Mouse (Mus musculus) brain, adult 10 weeks (tissue): ENCODE measurements around the gene Gtsf2. TPM values are rescaled to one million over a fixed set of nuclear protein-coding genes. Genes with fewer than 3 reads are reported as not detected.

ENCODE experiments used
- polyA plus RNA-seq: library from polyadenylated mRNA; stranded (reverse); fragments of 350-450 nt; fragmentation: Illumina TruSeq; extraction: RNeasy Lipid Tissue Mini Kit (QIAGEN cat#74804); gene quantifications from one replicate; pipeline ENCODE4 v1.2.3, GENCODE M21; 2015; ENCODE audit warnings: low read depth, low replicate concordance

The Gtsf2 gene
- polyA plus RNA-seq, result not detected

DNA sequence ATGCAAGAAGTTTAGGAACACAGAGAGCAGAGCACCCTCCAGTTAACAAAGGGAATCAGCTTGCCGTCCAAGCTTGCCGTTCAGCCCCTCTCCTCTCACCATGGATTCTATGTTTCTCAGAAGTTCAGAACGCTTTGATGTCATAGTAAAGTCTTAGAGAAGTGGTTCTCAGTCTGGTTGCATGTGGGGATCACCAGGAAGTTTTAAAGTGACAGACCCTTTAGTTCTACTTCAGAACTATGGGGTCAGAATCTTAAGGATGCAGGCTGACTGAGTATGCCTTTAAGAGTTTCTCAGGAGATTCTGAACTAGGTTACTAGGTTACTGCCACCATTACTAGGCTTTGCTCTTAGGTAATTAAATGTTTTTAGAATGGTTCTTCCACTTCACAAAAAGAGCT lies at the start of gene Gtsf2:
TSS of gene Gtsf2 (minus strand) at position 101 of the 400 bp plus-strand sequence.

GRCm38 (mm10) chr15:103453551-103454218 lies 5.4 kb upstream of the Gtsf2 start, which contains the start of gene Nckap1l:
Gene Nckap1l, plus strand, starts transcription at chr15:103453794.

DNA sequence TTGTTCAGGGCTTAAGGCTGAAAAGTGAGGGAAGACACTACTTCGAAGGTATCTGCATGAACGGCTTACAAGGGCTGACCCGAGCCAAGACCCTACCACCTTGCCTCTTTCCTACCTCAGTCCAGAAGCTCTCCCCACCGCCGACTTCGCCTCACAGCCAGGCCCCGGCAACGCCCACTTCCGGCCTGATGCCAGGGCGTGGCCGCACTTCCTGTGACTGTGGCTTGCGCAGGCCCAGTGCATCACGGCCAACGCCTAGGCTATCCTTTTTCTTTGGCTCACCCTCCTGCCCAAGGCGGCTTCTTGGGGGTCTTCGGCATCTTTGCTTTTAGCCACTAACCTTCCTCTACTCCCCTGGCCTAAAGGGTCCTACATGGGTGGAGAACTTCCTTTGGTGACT lies 18.0 kb downstream of the Gtsf2 start, which contains the start of gene Gtsf1:
TSS of gene Gtsf1 (minus strand) at position 230 of the 400 bp plus-strand sequence.

Other genes starting within 250 kb of the Gtsf2 start
- gene Cbx5, start 208.7 kb downstream of the Gtsf2 start, polyA plus RNA-seq, result 110 TPM
- gene Hnrnpa1, start 208.0 kb downstream of the Gtsf2 start, polyA plus RNA-seq, result 296 TPM
- not detected for gene Nfe2, start 190.1 kb downstream of the Gtsf2 start, polyA plus RNA-seq
- gene Copz1, start 175.8 kb downstream of the Gtsf2 start, polyA plus RNA-seq, result 108 TPM
- gene Gpr84, start 137.9 kb downstream of the Gtsf2 start, polyA plus RNA-seq, result 0.61 TPM
- gene Zfp385a, start 108.4 kb downstream of the Gtsf2 start, polyA plus RNA-seq, result 64.3 TPM
- 3.9 TPM for gene Itga5, start 81.7 kb downstream of the Gtsf2 start, polyA plus RNA-seq
- 1.0 TPM for gene Gtsf1, start 18.0 kb downstream of the Gtsf2 start, polyA plus RNA-seq
- 7.2 TPM for gene Nckap1l, start 5.3 kb upstream of the Gtsf2 start, polyA plus RNA-seq
- 265 TPM for gene Pde1b, start 54.6 kb upstream of the Gtsf2 start, polyA plus RNA-seq
- 185 TPM for gene Ppp1r1a, start 89.5 kb upstream of the Gtsf2 start, polyA plus RNA-seq
- 0.91 TPM for gene Glycam1, start 116.6 kb upstream of the Gtsf2 start, polyA plus RNA-seq